Mouse (Mus musculus) urinary bladder, postnatal 4 days (tissue): ENCODE data around the gene Srsf10.

Experiments used
- DNase-seq, 2 experiments: peaks; one replicate each; pipeline ENCODE4 v3.0.0; 2021 to 2022; ENCODE audit warnings: low spot score in 2 of 2

Gene Srsf10

GRCm38 (mm10) chr4:135855080-135855479 lies 467 bp upstream of the Srsf10 start:
- no peak for DNase-seq

GRCm38 (mm10) chr4:135856223-135857091 lies 910 bp downstream of the Srsf10 start:
- peak; percentile 66 to 75 for DNase-seq

GRCm38 (mm10) chr4:135857597-135858186 lies 2.1 kb downstream of the Srsf10 start:
- DNase-seq = peak in 1 of 2 experiments; percentile 40

- no peak for DNase-seq
Observed at GRCm38 (mm10) chr4:135868996-135869395, 13.4 kb downstream of the Srsf10 start.

GRCm38 (mm10) chr4:135870227-135871023 lies 14.9 kb downstream of the Srsf10 start:
- DNase-seq = no peak

GRCm38 (mm10) chr4:135872015-135872414 lies 16.5 kb downstream of the Srsf10 start:
- no peak for DNase-seq

- DNase-seq = no peak
Observed at GRCm38 (mm10) chr4:135872589-135873391, 17.2 kb downstream of the Srsf10 start.

- peak; percentile 88 to 89 for DNase-seq
Observed at GRCm38 (mm10) chr4:135873526-135874202, 18.1 kb downstream of the Srsf10 start, which contains the start of gene Pnrc2. Gene Pnrc2 (minus strand): TSS chr4:135873850.

- DNase-seq = no peak
Observed at GRCm38 (mm10) chr4:135874564-135875535, 19.3 kb downstream of the Srsf10 start.

- DNase-seq = no peak
Observed at GRCm38 (mm10) chr4:135875546-135875945, 20.0 kb downstream of the Srsf10 start.

- DNase-seq = peak in 1 of 2 experiments; percentile 48
Observed at GRCm38 (mm10) chr4:135875991-135876582, 20.5 kb downstream of the Srsf10 start.

- DNase-seq = peak; percentile 65 to 71
Observed at GRCm38 (mm10) chr4:135876583-135877020, 21.1 kb downstream of the Srsf10 start.

GRCm38 (mm10) chr4:135877742-135878141 lies 22.2 kb downstream of the Srsf10 start:
- DNase-seq = no peak

GRCm38 (mm10) chr4:135879021-135879420 lies 23.5 kb downstream of the Srsf10 start:
- no peak for DNase-seq

GRCm38 (mm10) chr4:135880018-135880417 lies 24.5 kb downstream of the Srsf10 start:
- no peak for DNase-seq

- no peak for DNase-seq
Observed at GRCm38 (mm10) chr4:135880576-135880975, 25.0 kb downstream of the Srsf10 start.

GRCm38 (mm10) chr4:135882023-135882422 lies 26.5 kb downstream of the Srsf10 start:
- no peak for DNase-seq

- peak in 1 of 2 experiments; percentile 50 for DNase-seq
Observed at GRCm38 (mm10) chr4:135883401-135883851, 27.9 kb downstream of the Srsf10 start.
